Mouse (Mus musculus): ENCODE measurements around the gene 1700092M07Rik.

The 1700092M07Rik gene

GRCm38 (mm10) chr19:8738911-8739310 is 1.6 kb upstream of the 1700092M07Rik start:
- ATAC-seq (ENCODE audit: insufficient number of reproducible peaks, low FRiP score, low TSS enrichment) = no peak

DNA sequence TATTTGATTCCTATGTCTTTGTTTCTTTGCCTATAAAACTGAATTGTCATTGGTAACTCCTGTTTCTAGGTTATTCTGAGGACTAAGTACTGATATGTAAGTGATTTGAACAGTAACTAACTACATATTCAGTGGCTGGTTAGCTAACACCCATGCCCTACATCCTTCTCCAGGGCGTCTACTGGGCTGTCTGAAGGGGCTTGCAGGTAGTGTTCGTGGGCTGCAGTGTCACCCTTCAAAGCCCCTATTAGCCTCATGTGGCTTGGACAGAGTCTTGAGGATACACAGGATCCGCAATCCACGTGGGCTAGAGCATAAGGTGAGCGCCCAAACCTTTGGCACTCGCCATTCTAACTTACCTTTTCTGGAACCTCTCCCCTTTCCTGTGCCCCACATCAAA is 872 bp upstream of the 1700092M07Rik start:
- no peak for ATAC-seq (ENCODE audit: insufficient number of reproducible peaks, low FRiP score, low TSS enrichment)

- peak; percentile 96 for ATAC-seq (ENCODE audit: insufficient number of reproducible peaks, low FRiP score, low TSS enrichment)
Observed at GRCm38 (mm10) chr19:8741243-8741869, 838 bp downstream of the 1700092M07Rik start, which contains the start of gene Stx5a. TSS of gene Stx5a (plus strand) at chr19:8741413.

GRCm38 (mm10) chr19:8742176-8742575 is 1.7 kb downstream of the 1700092M07Rik start:
- no peak for ATAC-seq (ENCODE audit: insufficient number of reproducible peaks, low FRiP score, low TSS enrichment)

DNA sequence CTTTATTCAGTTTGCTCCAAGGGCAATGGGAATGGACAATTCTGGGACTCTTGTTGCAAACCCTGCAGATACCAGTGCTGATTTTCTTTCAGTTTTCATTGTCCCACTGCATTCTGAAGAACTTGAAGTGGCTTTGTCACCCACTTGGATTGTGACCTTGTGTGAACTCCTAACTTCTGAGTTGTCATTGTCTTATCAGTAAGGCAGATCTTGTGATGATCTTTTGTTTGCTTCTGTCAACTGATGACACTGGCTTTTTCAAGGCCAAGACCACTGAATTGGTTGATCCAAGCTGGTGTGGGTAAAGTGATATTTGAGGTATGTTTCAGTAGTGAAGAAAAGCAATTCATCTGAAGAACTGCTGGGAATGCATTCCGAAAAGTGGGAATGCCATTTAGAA is 4.9 kb downstream of the 1700092M07Rik start:
- no peak for ATAC-seq (ENCODE audit: insufficient number of reproducible peaks, low FRiP score, low TSS enrichment)

GRCm38 (mm10) chr19:8747368-8747767 is 6.8 kb downstream of the 1700092M07Rik start:
- ATAC-seq (ENCODE audit: insufficient number of reproducible peaks, low FRiP score, low TSS enrichment) = no peak

DNA sequence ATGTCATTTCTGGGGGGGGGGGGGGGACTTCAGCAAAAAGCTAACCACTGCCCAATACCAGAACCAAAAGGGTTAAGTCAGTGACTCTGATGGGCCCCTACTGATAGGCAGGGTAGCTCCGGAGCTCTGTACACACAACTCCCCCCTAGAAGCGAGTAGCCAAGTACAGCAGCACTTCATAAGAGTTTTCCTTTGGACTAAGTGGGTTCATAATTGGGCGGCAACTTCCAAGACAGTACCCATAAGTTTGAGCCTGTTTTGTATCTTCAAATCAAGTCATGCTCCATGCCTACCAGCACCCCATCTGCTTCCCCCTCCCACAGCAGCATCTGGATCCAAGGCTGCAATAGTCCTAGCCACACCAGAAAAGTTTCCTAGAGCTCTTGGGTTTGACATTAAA is 15.1 kb downstream of the 1700092M07Rik start:
- ATAC-seq (ENCODE audit: insufficient number of reproducible peaks, low FRiP score, low TSS enrichment) = no peak

GRCm38 (mm10) chr19:8756635-8757387 is 16.3 kb downstream of the 1700092M07Rik start, which contains the start of gene Nxf1:
TSS of gene Nxf1 (plus strand) at chr19:8757073.
- ATAC-seq (ENCODE audit: insufficient number of reproducible peaks, low FRiP score, low TSS enrichment) = peak; percentile 93

GRCm38 (mm10) chr19:8757471-8757998 is 17.0 kb downstream of the 1700092M07Rik start:
- ATAC-seq (ENCODE audit: insufficient number of reproducible peaks, low FRiP score, low TSS enrichment) = no peak

- ATAC-seq (ENCODE audit: insufficient number of reproducible peaks, low FRiP score, low TSS enrichment) = no peak
Observed at GRCm38 (mm10) chr19:8758899-8759298, 18.4 kb downstream of the 1700092M07Rik start.

DNA sequence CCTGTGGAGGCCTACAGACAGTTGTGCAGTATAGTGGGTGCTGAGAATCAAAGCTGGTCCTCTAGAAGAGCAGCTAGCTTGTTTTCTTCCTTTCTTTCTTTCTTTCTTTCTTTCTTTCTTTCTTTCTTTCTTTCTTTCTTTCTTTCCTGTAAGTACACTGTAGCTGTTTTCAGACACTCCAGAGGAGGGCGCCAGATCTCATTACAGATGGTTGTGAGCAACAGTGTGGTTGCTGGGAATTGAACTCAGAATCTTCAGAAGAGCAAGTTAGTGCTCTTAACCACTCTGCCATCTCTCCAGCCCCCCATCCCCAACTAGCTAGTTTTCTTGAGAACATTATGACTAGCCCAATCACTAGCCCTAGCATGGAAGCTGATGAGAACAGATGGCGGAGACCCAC is 20.2 kb downstream of the 1700092M07Rik start:
- ATAC-seq (ENCODE audit: insufficient number of reproducible peaks, low FRiP score, low TSS enrichment) = no peak

- ATAC-seq (ENCODE audit: insufficient number of reproducible peaks, low FRiP score, low TSS enrichment) = no peak
Observed at GRCm38 (mm10) chr19:8763276-8763675, 22.8 kb downstream of the 1700092M07Rik start.

DNA sequence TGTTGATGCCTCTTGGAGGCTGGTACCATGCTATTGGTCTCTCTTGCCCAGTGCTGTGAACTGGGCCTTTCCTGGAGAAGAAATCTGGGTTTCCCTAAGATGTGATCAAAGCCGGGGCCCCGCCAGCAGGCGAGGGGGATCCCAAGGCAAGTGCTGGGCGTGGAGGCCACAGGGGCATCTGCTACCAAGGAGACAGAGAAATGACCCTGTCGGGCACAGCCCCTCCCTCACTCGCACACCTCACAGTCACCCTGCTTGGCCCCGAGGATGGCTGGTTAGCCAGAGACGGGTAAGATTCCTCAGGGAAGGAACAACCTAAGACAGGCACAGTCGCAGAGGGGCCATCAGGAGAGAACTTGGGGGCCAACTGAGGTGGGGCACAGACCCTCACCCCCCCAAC is 25.0 kb downstream of the 1700092M07Rik start:
- no peak for ATAC-seq (ENCODE audit: insufficient number of reproducible peaks, low FRiP score, low TSS enrichment)

GRCm38 (mm10) chr19:8770567-8771270 is 30.2 kb downstream of the 1700092M07Rik start, which contains the start of gene Tmem223:
TSS of gene Tmem223 (plus strand) at chr19:8770996.
- ATAC-seq (ENCODE audit: insufficient number of reproducible peaks, low FRiP score, low TSS enrichment) = peak; percentile 52; the same call in 1 of the 2 replicates

GRCm38 (mm10) chr19:8772996-8773395 is 32.5 kb downstream of the 1700092M07Rik start:
- ATAC-seq (ENCODE audit: insufficient number of reproducible peaks, low FRiP score, low TSS enrichment) = no peak

DNA sequence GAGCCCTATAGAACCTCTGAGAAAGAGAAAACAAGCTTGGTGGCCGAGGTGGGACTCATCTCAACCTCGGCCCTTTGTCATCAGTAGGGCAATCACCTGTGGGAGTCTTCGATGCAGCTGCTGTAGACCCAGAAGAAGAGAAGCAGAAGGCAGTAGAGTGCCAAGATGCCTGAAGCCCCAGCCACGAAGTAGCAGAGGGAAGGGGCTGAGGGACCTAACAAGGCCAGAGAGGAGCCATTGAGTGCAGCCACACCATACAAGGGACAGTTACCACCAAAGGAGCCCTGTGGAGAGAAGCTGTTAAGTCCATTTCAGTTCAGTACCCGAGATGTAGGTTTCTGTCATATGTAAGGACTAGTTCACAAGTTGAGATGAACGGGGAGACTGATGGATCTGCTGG is 32.9 kb downstream of the 1700092M07Rik start:
- no peak for ATAC-seq (ENCODE audit: insufficient number of reproducible peaks, low FRiP score, low TSS enrichment)

DNA sequence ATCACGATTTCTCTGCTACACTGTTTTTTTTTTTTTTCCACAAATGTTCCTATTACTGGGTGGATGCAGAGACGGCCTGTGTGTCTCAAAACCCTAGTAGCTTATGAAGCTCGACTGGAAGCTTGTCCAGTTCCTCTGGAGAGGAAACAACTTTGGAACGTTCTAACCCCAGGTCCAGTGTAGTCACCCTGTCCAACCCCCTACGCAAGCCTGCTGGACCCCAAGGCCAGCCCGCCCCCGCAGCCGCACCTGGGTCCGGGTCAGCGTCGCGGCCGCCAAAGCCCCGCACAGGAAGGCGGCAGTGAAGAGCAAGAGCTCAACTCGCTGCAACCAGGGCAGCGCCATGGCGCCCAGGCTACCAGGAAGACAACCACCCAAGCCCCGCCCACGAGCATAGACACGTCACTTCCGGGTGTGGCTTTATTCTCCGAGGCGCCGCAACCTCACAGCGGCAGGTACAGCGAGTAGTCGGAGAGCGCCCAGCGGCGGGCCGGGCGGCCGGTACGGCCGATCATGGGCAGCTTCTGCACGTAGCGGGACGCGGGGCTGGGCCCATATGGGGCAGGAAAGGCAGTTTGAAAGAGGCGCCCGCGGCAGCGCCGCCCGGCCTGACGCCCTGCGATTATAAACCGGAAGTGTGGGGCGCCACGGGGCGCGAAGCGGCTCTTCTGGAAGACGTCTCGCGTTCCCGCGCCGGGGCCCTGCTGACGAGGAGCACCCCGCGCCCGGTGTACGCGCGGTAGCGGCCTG is 33.7 kb downstream of the 1700092M07Rik start, which contains the start of gene Tmem179b:
Gene Tmem179b, minus strand, starts transcription at position 382 of the 750 bp plus-strand sequence.
- peak; percentile 86 for ATAC-seq (ENCODE audit: insufficient number of reproducible peaks, low FRiP score, low TSS enrichment)

DNA sequence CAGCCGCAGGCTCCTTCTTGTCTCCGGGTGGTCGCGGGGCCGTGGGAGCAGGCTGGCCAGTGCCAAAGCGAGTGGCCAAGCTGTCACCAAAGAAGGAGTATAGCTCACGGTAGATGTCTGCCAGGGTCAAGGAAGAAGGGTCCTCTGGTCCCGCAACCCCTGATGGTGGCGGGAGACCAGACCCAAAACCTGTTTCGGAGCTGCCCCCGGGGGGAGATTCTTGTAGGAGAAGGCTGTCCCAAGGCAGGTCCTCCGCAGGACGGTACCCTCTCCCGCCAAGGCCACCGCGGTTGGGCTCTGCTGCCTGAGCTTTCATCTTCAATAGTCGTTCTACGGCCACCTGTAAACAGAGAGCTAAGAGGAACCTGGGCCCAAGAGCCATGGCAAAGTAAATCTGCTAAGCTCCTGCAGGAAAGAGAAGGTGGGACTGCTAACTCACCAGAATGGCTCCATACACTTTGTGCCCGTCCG is 34.5 kb downstream of the 1700092M07Rik start:
- no peak for ATAC-seq (ENCODE audit: insufficient number of reproducible peaks, low FRiP score, low TSS enrichment)

DNA sequence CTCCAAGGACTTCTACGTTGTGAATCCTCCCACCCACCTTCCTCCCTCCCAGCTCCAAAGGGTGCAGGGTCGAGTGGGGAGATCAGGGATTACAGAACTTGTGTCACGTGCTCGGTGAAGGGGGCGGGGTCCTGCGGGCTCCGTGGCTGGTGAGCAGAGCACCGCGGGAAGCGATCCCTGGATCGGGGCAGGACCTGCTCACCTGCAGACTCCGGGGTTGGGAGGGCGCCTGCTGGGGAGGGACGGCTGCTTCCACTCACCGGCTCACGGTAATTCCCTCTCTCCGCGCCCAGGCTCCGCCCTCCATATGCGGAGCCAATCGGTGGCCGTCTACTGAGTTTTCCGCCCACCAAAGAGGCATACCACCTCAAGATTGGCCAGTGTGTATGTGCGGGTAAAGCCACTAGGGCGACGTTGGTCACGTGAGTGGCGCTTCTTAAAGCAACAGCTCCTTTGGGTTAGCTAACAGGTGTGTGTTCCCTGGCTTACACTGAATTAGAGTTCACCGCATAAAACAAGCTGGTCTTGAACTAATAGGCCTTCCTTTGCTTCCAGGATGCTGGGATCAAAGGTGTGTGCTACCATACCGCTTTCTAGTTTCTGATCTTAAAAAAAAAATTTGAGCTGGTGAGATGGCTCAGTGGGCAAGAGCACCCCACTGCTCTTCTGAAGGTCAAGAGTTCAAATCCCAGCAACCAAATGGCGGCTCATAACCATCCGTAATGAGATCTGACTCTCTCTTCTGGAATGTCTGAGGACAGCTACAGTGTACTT is 45.7 kb downstream of the 1700092M07Rik start, which contains the start of gene Taf6l:
Gene Taf6l, minus strand, starts transcription at position 410 of the 774 bp plus-strand sequence.
- peak; percentile 99 for ATAC-seq (ENCODE audit: insufficient number of reproducible peaks, low FRiP score, low TSS enrichment)

Measured in cerebellum, adult (tissue).